Comparison of ENCODE assay signal across 8 mouse cellular contexts in genomic region chr5:76529704-76530066, GRCm38 (mm10). TPM values are rescaled to one million over a fixed set of nuclear protein-coding genes. Genes with fewer than 3 reads are reported as not detected.
DNase-seq lines count a peak whose midpoint lies in the region; ATAC-seq and TF ChIP-seq lines count a peak whose summit lies in the region.

No protein-coding gene starts in this region.

- DNase-seq in heart, postnatal 0 days (ENCODE audit: low spot score), result no peak
- DNase-seq in heart, postnatal 36 days, result no peak
- DNase-seq in NIH3T3 (ENCODE audit: low read depth), result peak; percentile 7
- no peak for DNase-seq in midbrain, embryonic 10.5 days (ENCODE audit: low spot score)
- DNase-seq in cerebellum, postnatal 10 days, result no peak
- DNase-seq in ovary, postnatal 14 days (ENCODE audit: low spot score), result no peak
- DNase-seq in testis, postnatal 14 days (ENCODE audit: low spot score), result no peak

- peaks cover 9% of the 10 kb centered on the region for H3K4me1 ChIP-seq in heart, postnatal 0 days (ENCODE audit: control insufficient read depth, insufficient read depth)
- H3K4me1 ChIP-seq in midbrain, embryonic 10.5 days, result peaks cover 14% of the 10 kb centered on the region

- whole genome bisulfite sequencing in heart, postnatal 0 days, result 4% methylated on average over 9 of the region's 9 CpGs
- 11% methylated on average over 9 of the region's 9 CpGs for WGBS in midbrain, embryonic 10.5 days

- peak overlapping the region; percentile 81 for H3K9ac ChIP-seq in heart, postnatal 0 days (replicated peaks; ENCODE audit: low read depth, low read length)

- ATAC-seq in heart, postnatal 0 days (ENCODE audit: insufficient read depth, low read depth), result 0 out of 2 replicates have a peak, but pooled peaks have one; percentile 1
- ATAC-seq in granulocyte monocyte progenitor cell, adult 5-6 weeks (replicated peaks; ENCODE audit: poor library complexity, severe bottlenecking), result peak; percentile 13; the same call in 1 of the 2 replicates

- intact Hi-C loops in heart, postnatal 36 days (cut with DNase I), result loop anchor here (2.0 to 10.0 kb wide), 2 partner anchors 225 to 385 kb away; partner anchors contain the start of genes Clock and Srd5a3

- H3K36me3 ChIP-seq in heart, postnatal 0 days (replicated peaks; ENCODE audit: control insufficient read depth, insufficient read depth, low read length), result peaks cover 9% of the 10 kb centered on the region
- H3K36me3 ChIP-seq in midbrain, embryonic 10.5 days, result peaks cover 14% of the 10 kb centered on the region

- peak overlapping the region; percentile 96 for H3K4me3 ChIP-seq in heart, postnatal 0 days (ENCODE audit: low read depth, low read length)
- H3K4me3 ChIP-seq in midbrain, embryonic 10.5 days, result peak overlapping the region; percentile 97

- H3K27me3 ChIP-seq in heart, postnatal 0 days (ENCODE audit: control insufficient read depth, insufficient read depth, low read length), result no peaks in the 10 kb centered on the region
- H3K27me3 ChIP-seq in midbrain, embryonic 10.5 days (ENCODE audit: low read depth, poor library complexity, severe bottlenecking), result no peaks in the 10 kb centered on the region

- peak overlapping the region; percentile 94 for H3K4me2 ChIP-seq in heart, postnatal 0 days (ENCODE audit: low read depth, low read length)

- no peak for TF ChIP-seq CTCF in heart, postnatal 0 days (IDR thresholded peaks at IDR 0.05; ENCODE audit: low read depth)

- H3K27ac ChIP-seq in heart, postnatal 0 days (ENCODE audit: low read depth), result peak overlapping the region; percentile 89
- peak overlapping the region; percentile 87 for H3K27ac ChIP-seq in midbrain, embryonic 10.5 days (replicated peaks)

- no peaks in the 10 kb centered on the region for H3K9me3 ChIP-seq in heart, postnatal 0 days (replicated peaks; ENCODE audit: control insufficient read depth, low read length)
- H3K9me3 ChIP-seq in midbrain, embryonic 10.5 days (replicated peaks), result no peaks in the 10 kb centered on the region

- TF ChIP-seq EP300 in heart, postnatal 0 days (IDR thresholded peaks at IDR 0.05; ENCODE audit: low read depth), result no peak

RNA-seq across cellular contexts. Expression of gene Exoc1, which starts 0.6 kb away (rescaled TPM):
- 13.0 and 23.5 TPM in 2 replicates for total RNA-seq in heart, postnatal 0 days (2014; rRNA removed; ENCODE audit: low replicate concordance)
- polyA plus RNA-seq in heart, postnatal 0 days (2015; fragmentation: Nextera tagmentation; extraction: Ambion mirVana), result 12.9 and 13.6 TPM in 2 replicates
- total RNA-seq in heart, postnatal 36 days (2021), result 10 to 100 TPM; 11.9 to 15.2 TPM
- 40.9 and 87.9 TPM in 2 replicates for total RNA-seq in granulocyte monocyte progenitor cell, adult 5-6 weeks (2014; fragmentation: Nextera tagmentation)
- 49.0 and 50.1 TPM in 2 replicates for total RNA-seq in granulocyte monocyte progenitor cell, adult 5-6 weeks (2017)
- 43.7 and 53.1 TPM in 2 replicates for polyA plus RNA-seq in midbrain, embryonic 10.5 days (2016; fragmentation: Nextera tagmentation; extraction: Ambion mirVana)

RNA-seq across cellular contexts. Expression of gene Gm7271, which starts 45.8 kb away (rescaled TPM):
- total RNA-seq in heart, postnatal 0 days (2014; rRNA removed; ENCODE audit: low replicate concordance), result not detected in 2 replicates
- polyA plus RNA-seq in heart, postnatal 0 days (2015; fragmentation: Nextera tagmentation; extraction: Ambion mirVana), result not detected in 2 replicates
- total RNA-seq in heart, postnatal 36 days (2021), result not detected
- not detected in 2 replicates for total RNA-seq in granulocyte monocyte progenitor cell, adult 5-6 weeks (2014; fragmentation: Nextera tagmentation)
- total RNA-seq in granulocyte monocyte progenitor cell, adult 5-6 weeks (2017), result not detected in 2 replicates
- 0.57 and 0.90 TPM in 2 replicates for polyA plus RNA-seq in midbrain, embryonic 10.5 days (2016; fragmentation: Nextera tagmentation; extraction: Ambion mirVana)

RNA-seq across cellular contexts. Expression of gene Cep135, which starts 58.8 kb away (rescaled TPM):
- 1.9 and 4.7 TPM in 2 replicates for total RNA-seq in heart, postnatal 0 days (2014; rRNA removed; ENCODE audit: low replicate concordance)
- polyA plus RNA-seq in heart, postnatal 0 days (2015; fragmentation: Nextera tagmentation; extraction: Ambion mirVana), result 2.0 TPM in 2 replicates
- total RNA-seq in heart, postnatal 36 days (2021), result 1 to 10 TPM; 3.1 to 3.4 TPM
- 5.8 and 12.7 TPM in 2 replicates for total RNA-seq in granulocyte monocyte progenitor cell, adult 5-6 weeks (2014; fragmentation: Nextera tagmentation)
- total RNA-seq in granulocyte monocyte progenitor cell, adult 5-6 weeks (2017), result 12.5 and 15.9 TPM in 2 replicates
- 9.6 and 9.9 TPM in 2 replicates for polyA plus RNA-seq in midbrain, embryonic 10.5 days (2016; fragmentation: Nextera tagmentation; extraction: Ambion mirVana)
